Mouse (Mus musculus): ENCODE data around the gene Rft1. TPM values are rescaled to one million over a fixed set of nuclear protein-coding genes. Genes with fewer than 3 reads are reported as not detected.
"Not testable (repeated sequence)": the region's sequence is repeated elsewhere in the genome, so short reads cannot be mapped to it uniquely, and the experiment has no call there.

Gene Rft1
- polyA plus RNA-seq, 1 experiment from 2014 or later, result 11.6 TPM

GRCm38 (mm10) chr14:30718696-30719095, 64.5 kb downstream of the Rft1 start:
- H3K4me2 ChIP-seq (ENCODE audit: low read depth), result not testable (repeated sequence)

GRCm38 (mm10) chr14:30719514-30719913, 65.4 kb downstream of the Rft1 start:
- Histone ChIP-seq H3K4me2 (ENCODE audit: low read depth) (no peak overlapping the region), H3K9ac (ENCODE audit: low read length) (no peak overlapping the region), H3K36me3 (ENCODE audit: control insufficient read depth, insufficient read depth, low read length) (no peaks in the 10 kb centered on the region), H3K9me3 (ENCODE audit: control insufficient read depth, low read length) (no peaks in the 10 kb centered on the region), H3K27ac (ENCODE audit: low read depth, low read length) (no peak overlapping the region), H3K4me1 (ENCODE audit: control insufficient read depth, insufficient read depth, low read length) (peaks cover 5% of the 10 kb centered on the region; the same call in 1 of the 2 replicates), H3K27me3 (ENCODE audit: control insufficient read depth, insufficient read depth, low read length) (peaks cover 2% of the 10 kb centered on the region; the same call in 1 of the 2 replicates), H3K4me3 (ENCODE audit: low read depth, low read length) (no peak overlapping the region)
- no peak for ATAC-seq (ENCODE audit: insufficient read depth, low FRiP score, low TSS enrichment)
- no peak for DNase-seq (ENCODE audit: low spot score)
- 90% methylated on average over 1 of the region's 1 CpGs for whole genome bisulfite sequencing

More at GRCm38 (mm10) chr14:30718696-30719095, 64.5 kb downstream of the Rft1 start:
- not testable (repeated sequence) for H3K27me3 ChIP-seq (ENCODE audit: control insufficient read depth, insufficient read depth, low read length); H3K9ac ChIP-seq (ENCODE audit: low read length); H3K9me3 ChIP-seq (ENCODE audit: control insufficient read depth, low read length); H3K4me1 ChIP-seq (ENCODE audit: control insufficient read depth, insufficient read depth, low read length); H3K36me3 ChIP-seq (ENCODE audit: control insufficient read depth, insufficient read depth, low read length); H3K27ac ChIP-seq (ENCODE audit: low read depth, low read length); DNase-seq (ENCODE audit: low spot score); H3K4me3 ChIP-seq (ENCODE audit: low read depth, low read length); ATAC-seq (ENCODE audit: insufficient read depth, low FRiP score, low TSS enrichment)
- 100% methylated on average over 1 of the region's 1 CpGs for WGBS

- Histone ChIP-seq H3K4me3 (ENCODE audit: low read depth, low read length) (no peak overlapping the region), H3K4me1 (ENCODE audit: control insufficient read depth, insufficient read depth, low read length) (peaks cover 5% of the 10 kb centered on the region; the same call in 1 of the 2 replicates), H3K4me2 (ENCODE audit: low read depth) (no peak overlapping the region), H3K27me3 (ENCODE audit: control insufficient read depth, insufficient read depth, low read length) (no peaks in the 10 kb centered on the region), H3K9me3 (ENCODE audit: control insufficient read depth, low read length) (no peaks in the 10 kb centered on the region), H3K9ac (ENCODE audit: low read length) (no peak overlapping the region), H3K36me3 (ENCODE audit: control insufficient read depth, insufficient read depth, low read length) (no peaks in the 10 kb centered on the region), H3K27ac (ENCODE audit: low read depth, low read length) (no peak overlapping the region)
- no peak for ATAC-seq (ENCODE audit: insufficient read depth, low FRiP score, low TSS enrichment)
- DNase-seq (ENCODE audit: low spot score), result no peak
- 83% methylated on average over 1 of the region's 1 CpGs for WGBS
Measured at GRCm38 (mm10) chr14:30721850-30722249, 67.7 kb downstream of the Rft1 start.

GRCm38 (mm10) chr14:30722406-30722805, 68.2 kb downstream of the Rft1 start:
- no peak for ATAC-seq (ENCODE audit: insufficient read depth, low FRiP score, low TSS enrichment)
- Histone ChIP-seq H3K4me3 (ENCODE audit: low read depth, low read length) (no peak overlapping the region), H3K36me3 (ENCODE audit: control insufficient read depth, insufficient read depth, low read length) (no peaks in the 10 kb centered on the region), H3K27ac (ENCODE audit: low read depth, low read length) (no peak overlapping the region), H3K4me2 (ENCODE audit: low read depth) (no peak overlapping the region), H3K4me1 (ENCODE audit: control insufficient read depth, insufficient read depth, low read length) (peaks cover 3% of the 10 kb centered on the region; the same call in 1 of the 2 replicates), H3K9ac (ENCODE audit: low read length) (no peak overlapping the region), H3K27me3 (ENCODE audit: control insufficient read depth, insufficient read depth, low read length) (no peaks in the 10 kb centered on the region), H3K9me3 (ENCODE audit: control insufficient read depth, low read length) (no peaks in the 10 kb centered on the region)
- WGBS, result 91% methylated on average over 5 of the region's 5 CpGs
- no peak for DNase-seq (ENCODE audit: low spot score)

GRCm38 (mm10) chr14:30731896-30732295, 77.7 kb downstream of the Rft1 start:
- WGBS, result 97% methylated on average over 3 of the region's 3 CpGs
- no peaks in the 10 kb centered on the region for H3K27me3 ChIP-seq (ENCODE audit: control insufficient read depth, insufficient read depth, low read length)

GRCm38 (mm10) chr14:30734665-30735064, 80.5 kb downstream of the Rft1 start:
- no peak overlapping the region for H3K4me3 ChIP-seq (ENCODE audit: low read depth, low read length)
- H3K36me3 ChIP-seq (ENCODE audit: control insufficient read depth, insufficient read depth, low read length), result no peaks in the 10 kb centered on the region
- no peak overlapping the region for H3K4me2 ChIP-seq (ENCODE audit: low read depth)
- ATAC-seq (ENCODE audit: insufficient read depth, low FRiP score, low TSS enrichment), result no peak
- no peak for DNase-seq (ENCODE audit: low spot score)
- H3K9me3 ChIP-seq (ENCODE audit: control insufficient read depth, low read length), result no peaks in the 10 kb centered on the region
- H3K4me1 ChIP-seq (ENCODE audit: control insufficient read depth, insufficient read depth, low read length), result no peaks in the 10 kb centered on the region
- H3K27me3 ChIP-seq (ENCODE audit: control insufficient read depth, insufficient read depth, low read length), result no peaks in the 10 kb centered on the region
- H3K9ac ChIP-seq (ENCODE audit: low read length), result no peak overlapping the region
- WGBS, result 94% methylated on average over 5 of the region's 5 CpGs
- no peak overlapping the region for H3K27ac ChIP-seq (ENCODE audit: low read depth, low read length)

More at GRCm38 (mm10) chr14:30731896-30732295, 77.7 kb downstream of the Rft1 start:
- Histone ChIP-seq H3K4me1 (ENCODE audit: control insufficient read depth, insufficient read depth, low read length) (no peaks in the 10 kb centered on the region), H3K4me3 (ENCODE audit: low read depth, low read length) (no peak overlapping the region), H3K27ac (ENCODE audit: low read depth, low read length) (no peak overlapping the region), H3K9ac (ENCODE audit: low read length) (no peak overlapping the region), H3K9me3 (ENCODE audit: control insufficient read depth, low read length) (no peaks in the 10 kb centered on the region), H3K4me2 (ENCODE audit: low read depth) (no peak overlapping the region), H3K36me3 (ENCODE audit: control insufficient read depth, insufficient read depth, low read length) (no peaks in the 10 kb centered on the region)
- no peak for ATAC-seq (ENCODE audit: insufficient read depth, low FRiP score, low TSS enrichment)
- DNase-seq (ENCODE audit: low spot score), result no peak

- 84% methylated on average over 3 of the region's 3 CpGs for WGBS
- no peaks in the 10 kb centered on the region for H3K27me3 ChIP-seq (ENCODE audit: control insufficient read depth, insufficient read depth, low read length)
- no peak overlapping the region for H3K27ac ChIP-seq (ENCODE audit: low read depth, low read length)
- H3K9ac ChIP-seq (ENCODE audit: low read length), result no peak overlapping the region
- no peaks in the 10 kb centered on the region for H3K9me3 ChIP-seq (ENCODE audit: control insufficient read depth, low read length)
- no peaks in the 10 kb centered on the region for H3K4me1 ChIP-seq (ENCODE audit: control insufficient read depth, insufficient read depth, low read length)
- no peak for DNase-seq (ENCODE audit: low spot score)
- H3K4me2 ChIP-seq (ENCODE audit: low read depth), result no peak overlapping the region
- no peak overlapping the region for H3K4me3 ChIP-seq (ENCODE audit: low read depth, low read length)
- no peaks in the 10 kb centered on the region for H3K36me3 ChIP-seq (ENCODE audit: control insufficient read depth, insufficient read depth, low read length)
- ATAC-seq (ENCODE audit: insufficient read depth, low FRiP score, low TSS enrichment), result no peak
Measured at GRCm38 (mm10) chr14:30735810-30736209, 81.7 kb downstream of the Rft1 start.

- Histone ChIP-seq H3K4me3 (ENCODE audit: low read depth, low read length) (no peak overlapping the region), H3K27ac (ENCODE audit: low read depth, low read length) (no peak overlapping the region), H3K4me1 (ENCODE audit: control insufficient read depth, insufficient read depth, low read length) (no peaks in the 10 kb centered on the region), H3K9ac (ENCODE audit: low read length) (no peak overlapping the region), H3K36me3 (ENCODE audit: control insufficient read depth, insufficient read depth, low read length) (no peaks in the 10 kb centered on the region), H3K27me3 (ENCODE audit: control insufficient read depth, insufficient read depth, low read length) (no peaks in the 10 kb centered on the region), H3K4me2 (ENCODE audit: low read depth) (no peak overlapping the region), H3K9me3 (ENCODE audit: control insufficient read depth, low read length) (no peaks in the 10 kb centered on the region)
- DNase-seq (ENCODE audit: low spot score) (no peak), ATAC-seq (ENCODE audit: insufficient read depth, low FRiP score, low TSS enrichment) (no peak)
- WGBS, result 95% methylated on average over 1 of the region's 1 CpGs
Measured at GRCm38 (mm10) chr14:30736413-30736812, 82.3 kb downstream of the Rft1 start.
